In the genomic region with DNA sequence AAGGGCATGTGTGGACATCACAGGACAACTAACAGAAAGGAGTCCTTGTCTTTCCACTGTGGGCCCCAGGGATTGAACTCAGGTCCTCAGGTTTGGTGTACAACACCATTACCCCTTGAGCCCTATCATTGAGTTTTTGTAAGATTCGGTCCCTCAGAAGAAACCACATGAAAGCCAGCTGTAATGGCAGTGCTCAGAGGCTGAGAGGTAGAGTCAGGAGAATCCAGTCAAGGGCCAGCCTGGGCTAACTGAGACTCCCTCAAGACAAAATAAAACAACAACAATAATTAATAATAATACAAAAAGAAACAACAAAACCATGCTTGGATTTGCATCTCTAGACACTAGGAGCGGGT, we compare ENCODE assay signal across 8 mouse cellular contexts. TPM values are rescaled to one million over a fixed set of nuclear protein-coding genes. Genes with fewer than 3 reads are reported as not detected.
DNase-seq lines count a peak whose midpoint lies in the region; ATAC-seq and TF ChIP-seq lines count a peak whose summit lies in the region.
"Had no signal": no experiment of that assay in that cellular context is flagged by ENCODE, and none has a peak within 500 bp of the region (broad histone marks: within the 10 kb centered on the region; RNA-seq: fewer than 3 reads in every experiment).

No protein-coding gene starts in this region.

- H3K4me3 ChIP-seq in lung, embryonic 15.5 days = no peak overlapping the region
- H3K4me3 ChIP-seq in lung, adult 2 months (replicated peaks; ENCODE audit: extremely low read depth, low read depth, low read length) = no peak overlapping the region
- H3K4me3 ChIP-seq in forebrain, embryonic 12.5 days (replicated peaks) = peak overlapping the region; percentile 54; the same call in 1 of the 2 replicates
- H3K4me3 ChIP-seq in limb, embryonic 11.5 days (ENCODE audit: low read depth, low read length) = no peak overlapping the region
- no peak overlapping the region; the same call in 1 of the 2 replicates for H3K4me3 ChIP-seq in olfactory bulb, adult 2 months (ENCODE audit: insufficient read depth, low read depth, low read length)

- peaks cover 28% of the 10 kb centered on the region for H3K36me3 ChIP-seq in lung, embryonic 15.5 days
- H3K36me3 ChIP-seq in forebrain, embryonic 12.5 days (replicated peaks) = peaks cover 30% of the 10 kb centered on the region
- H3K36me3 ChIP-seq in limb, embryonic 11.5 days (ENCODE audit: control insufficient read depth, insufficient read depth, low read length) = peaks cover 5% of the 10 kb centered on the region; the same call in 1 of the 2 replicates

- TF ChIP-seq CTCF in lung, adult 2 months (IDR thresholded peaks at IDR 0.05; ENCODE audit: insufficient read depth, low read length) = no peak
- TF ChIP-seq CTCF in olfactory bulb, adult 2 months (IDR thresholded peaks at IDR 0.05; ENCODE audit: insufficient read depth, low read depth, low read length) = no peak

- no peak for DNase-seq in lung, adult 2 months
- no peak for DNase-seq in limb, embryonic 11.5 days (ENCODE audit: low spot score)
- DNase-seq in gastrocnemius, postnatal 4 days (ENCODE audit: low spot score in 2 of 2) = no peak
- DNase-seq in gastrocnemius, adult 18-20 months (ENCODE audit: low spot score) = no peak
- DNase-seq: adrenal gland, adult 2 months had no signal

- 62% methylated on average over 2 of the region's 2 CpGs for WGBS in lung, embryonic 15.5 days
- 53% methylated on average over 2 of the region's 2 CpGs for WGBS in lung, adult 2 months
- WGBS in forebrain, embryonic 12.5 days = 65% methylated on average over 2 of the region's 2 CpGs
- WGBS in limb, embryonic 11.5 days = 75% methylated on average over 2 of the region's 2 CpGs
- 19% methylated on average over 2 of the region's 2 CpGs for WGBS in olfactory bulb, adult 2 months

- H3K9me3 ChIP-seq in lung, embryonic 15.5 days = no peaks in the 10 kb centered on the region
- H3K9me3 ChIP-seq in forebrain, embryonic 12.5 days = no peaks in the 10 kb centered on the region
- H3K9me3 ChIP-seq in limb, embryonic 11.5 days (ENCODE audit: control insufficient read depth, low read length) = no peaks in the 10 kb centered on the region

- 0 out of 2 replicates have a peak overlapping the region, but pooled peaks have one; percentile 13 for H3K27ac ChIP-seq in lung, embryonic 15.5 days
- H3K27ac ChIP-seq in forebrain, embryonic 12.5 days = peak overlapping the region; percentile 91
- H3K27ac ChIP-seq in limb, embryonic 11.5 days (replicated peaks; ENCODE audit: low read depth, low read length) = no peak overlapping the region
- peak overlapping the region; percentile 100 for H3K27ac ChIP-seq in olfactory bulb, adult 2 months (ENCODE audit: insufficient read depth, low read depth, low read length)

- no peaks in the 10 kb centered on the region for H3K27me3 ChIP-seq in lung, embryonic 15.5 days
- no peaks in the 10 kb centered on the region for H3K27me3 ChIP-seq in forebrain, embryonic 12.5 days
- no peaks in the 10 kb centered on the region for H3K27me3 ChIP-seq in limb, embryonic 11.5 days (ENCODE audit: control insufficient read depth, insufficient read depth, low read length)

- peaks cover 14% of the 10 kb centered on the region; the same call in 1 of the 2 replicates for H3K4me1 ChIP-seq in lung, embryonic 15.5 days
- H3K4me1 ChIP-seq in lung, adult 2 months (ENCODE audit: control insufficient read depth, insufficient read depth, low read length) = 0 out of 2 replicates have a peak, but pooled peaks cover 6% of the 10 kb centered on the region
- H3K4me1 ChIP-seq in forebrain, embryonic 12.5 days = peaks cover 14% of the 10 kb centered on the region
- H3K4me1 ChIP-seq in limb, embryonic 11.5 days (ENCODE audit: control insufficient read depth, insufficient read depth, low read length) = peaks cover 6% of the 10 kb centered on the region; the same call in 1 of the 2 replicates
- H3K4me1 ChIP-seq in olfactory bulb, adult 2 months (ENCODE audit: control insufficient read depth, insufficient read depth, low read length) = peaks cover 9% of the 10 kb centered on the region

- H3K9ac ChIP-seq in lung, embryonic 15.5 days = no peak overlapping the region
- peak overlapping the region; percentile 70; the same call in 1 of the 2 replicates for H3K9ac ChIP-seq in forebrain, embryonic 12.5 days
- no peak overlapping the region for H3K9ac ChIP-seq in limb, embryonic 11.5 days (ENCODE audit: low read length)

- peak overlapping the region; percentile 57 for H3K4me2 ChIP-seq in lung, embryonic 15.5 days
- peak overlapping the region; percentile 65 for H3K4me2 ChIP-seq in forebrain, embryonic 12.5 days
- peak overlapping the region; percentile 38 for H3K4me2 ChIP-seq in limb, embryonic 11.5 days (ENCODE audit: low read depth, severe bottlenecking)

- TF ChIP-seq POLR2A in lung, adult 2 months (IDR thresholded peaks at IDR 0.05; ENCODE audit: borderline replicate concordance, extremely low read depth, low read depth, low read length) = no peak
- no peak for TF ChIP-seq POLR2A in olfactory bulb, adult 2 months (IDR thresholded peaks at IDR 0.05; ENCODE audit: insufficient read depth, low read depth, low read length)

- ATAC-seq in lung, embryonic 15.5 days (ENCODE audit: borderline replicate concordance, extremely low read depth, low FRiP score, low TSS enrichment) = no peak
- no peak for ATAC-seq in forebrain, embryonic 12.5 days (ENCODE audit: low FRiP score)
- ATAC-seq in limb, embryonic 11.5 days (ENCODE audit: insufficient number of reproducible peaks, low FRiP score, low TSS enrichment, low read depth) = no peak

RNA-seq across cellular contexts. Expression of a gene that starts 0.5 kb away (rescaled TPM):
- 4.2 and 4.4 TPM in 2 replicates for polyA plus RNA-seq in lung, embryonic 15.5 days (2015; fragmentation: Nextera tagmentation; extraction: Ambion mirVana)
- 2.8 and 4.5 TPM in 2 replicates for polyA plus RNA-seq in lung, adult 2 months (2012; rRNA removed)
- polyA plus RNA-seq in forebrain, embryonic 12.5 days (2016; fragmentation: Nextera tagmentation; extraction: Ambion mirVana) = 15.1 and 17.0 TPM in 2 replicates
- polyA plus RNA-seq in limb, embryonic 11.5 days (2014; fragmentation: Nextera tagmentation; extraction: Ambion mirVana) = 15.9 and 17.4 TPM in 2 replicates
- not detected in 2 replicates for polyA plus RNA-seq in olfactory bulb, adult 2 months (2012; ENCODE audit: insufficient read depth, insufficient read length, low replicate concordance, missing spikeins)
- 1 to 10 TPM; 1.0 to 2.4 TPM for total RNA-seq in gastrocnemius, postnatal 4 days (2021)
- under 1 TPM; 0.19 to 0.34 TPM for total RNA-seq in gastrocnemius, adult 18-20 months (2021)

RNA-seq across cellular contexts. Expression of a gene that starts 41.3 kb away (rescaled TPM):
- polyA plus RNA-seq in lung, embryonic 15.5 days (2015; fragmentation: Nextera tagmentation; extraction: Ambion mirVana) = 153 and 160 TPM in 2 replicates
- 120 and 137 TPM in 2 replicates for polyA plus RNA-seq in lung, adult 2 months (2012; rRNA removed)
- 103 and 109 TPM in 2 replicates for polyA plus RNA-seq in forebrain, embryonic 12.5 days (2016; fragmentation: Nextera tagmentation; extraction: Ambion mirVana)
- 79.9 and 80.5 TPM in 2 replicates for polyA plus RNA-seq in limb, embryonic 11.5 days (2014; fragmentation: Nextera tagmentation; extraction: Ambion mirVana)
- polyA plus RNA-seq in olfactory bulb, adult 2 months (2012; ENCODE audit: insufficient read depth, insufficient read length, low replicate concordance, missing spikeins) = not detected in 2 replicates
- 10 to 100 TPM; 82.0 to 99.0 TPM for total RNA-seq in gastrocnemius, postnatal 4 days (2021)
- 10 to 100 TPM; 10.0 to 19.2 TPM for total RNA-seq in gastrocnemius, adult 18-20 months (2021)

RNA-seq across cellular contexts. Expression of a gene that starts 43.8 kb away (rescaled TPM):
- polyA plus RNA-seq in lung, embryonic 15.5 days (2015; fragmentation: Nextera tagmentation; extraction: Ambion mirVana) = 0.42 and 0.64 TPM in 2 replicates
- 0.16 and 0.36 TPM in 2 replicates for polyA plus RNA-seq in lung, adult 2 months (2012; rRNA removed)
- 0.60 and 0.91 TPM in 2 replicates for polyA plus RNA-seq in forebrain, embryonic 12.5 days (2016; fragmentation: Nextera tagmentation; extraction: Ambion mirVana)
- 1.0 TPM in 2 replicates for polyA plus RNA-seq in limb, embryonic 11.5 days (2014; fragmentation: Nextera tagmentation; extraction: Ambion mirVana)
- polyA plus RNA-seq in olfactory bulb, adult 2 months (2012; ENCODE audit: insufficient read depth, insufficient read length, low replicate concordance, missing spikeins) = not detected in 2 replicates
- total RNA-seq in gastrocnemius, postnatal 4 days (2021) = under 1 TPM; 0.27 to 0.44 TPM
- under 1 TPM; 0.16 to 0.38 TPM for total RNA-seq in gastrocnemius, adult 18-20 months (2021)
- polyA plus RNA-seq: adrenal gland, adult 2 months had no signal

RNA-seq across cellular contexts. Expression of a gene that starts 57.9 kb away (rescaled TPM):
- polyA plus RNA-seq in lung, embryonic 15.5 days (2015; fragmentation: Nextera tagmentation; extraction: Ambion mirVana) = 457 and 490 TPM in 2 replicates
- polyA plus RNA-seq in lung, adult 2 months (2012; rRNA removed) = 81.7 and 95.5 TPM in 2 replicates
- polyA plus RNA-seq in forebrain, embryonic 12.5 days (2016; fragmentation: Nextera tagmentation; extraction: Ambion mirVana) = 392 and 426 TPM in 2 replicates
- polyA plus RNA-seq in limb, embryonic 11.5 days (2014; fragmentation: Nextera tagmentation; extraction: Ambion mirVana) = 576 and 600 TPM in 2 replicates
- polyA plus RNA-seq in olfactory bulb, adult 2 months (2012; ENCODE audit: insufficient read depth, insufficient read length, low replicate concordance, missing spikeins) = 695 TPM in 1 of 2 replicates, not detected in the other
- total RNA-seq in gastrocnemius, postnatal 4 days (2021) = 100 to 1,000 TPM; 976 to 983 TPM
- 100 to 1,000 TPM; 426 to 450 TPM for total RNA-seq in gastrocnemius, adult 18-20 months (2021)
